Mouse (Mus musculus) myocyte (in vitro differentiated cells): ENCODE measurements around the gene Olfr955. TPM values are rescaled to one million over a fixed set of nuclear protein-coding genes. Genes with fewer than 3 reads are reported as not detected.

Experiments
- H3K27me3 ChIP-seq: one replicate; pipeline ENCODE4 v1.6.1; 2011; ENCODE audit not compliant: control insufficient read depth, insufficient read depth, insufficient read length
- H3K36me3 ChIP-seq: one replicate; pipeline ENCODE4 v1.6.1; 2011; ENCODE audit not compliant: control insufficient read depth, insufficient read depth
- H3K4me2 ChIP-seq: one replicate; pipeline ENCODE4 v1.6.1; 2011; ENCODE audit warnings: low read depth, control low read depth
- H3K4me3 ChIP-seq: one replicate; pipeline ENCODE4 v1.5.1; 2011; ENCODE audit warnings: mild to moderate bottlenecking, control low read depth, moderate library complexity
- H3K79me2 ChIP-seq: one replicate; pipeline ENCODE4 v1.6.1; 2011; ENCODE audit not compliant: control insufficient read depth, insufficient read depth
- H3ac ChIP-seq: one replicate; pipeline ENCODE4 v1.6.1; 2011; ENCODE audit not compliant: control insufficient read depth, insufficient read length
- CEBPB ChIP-seq: IDR thresholded peaks from 2 replicates; pipeline ENCODE4 v1.6.1; 2011; ENCODE audit warnings: mild to moderate bottlenecking, moderate library complexity; ENCODE audit not compliant: poor library complexity, insufficient read depth, severe bottlenecking
- E2F4 ChIP-seq: IDR thresholded peaks from one replicate; pipeline ENCODE4 v1.6.1; 2011; ENCODE audit warnings: mild to moderate bottlenecking, control low read depth, moderate library complexity; ENCODE audit not compliant: insufficient read depth
- MAX ChIP-seq: IDR thresholded peaks from one replicate; pipeline ENCODE4 v1.6.1; 2011; ENCODE audit warnings: low read depth, mild to moderate bottlenecking, control low read depth
- MYOD1 ChIP-seq, 3 experiments: IDR thresholded peaks; one replicate each; pipeline ENCODE4 v1.6.1; 2011; ENCODE audit warnings: control low read depth in 2 of 3, low read depth in 2 of 3, mild to moderate bottlenecking in 2 of 3, moderate library complexity in 1 of 3; ENCODE audit not compliant: insufficient read length in 2 of 3, control insufficient read depth in 1 of 3
- MYOG ChIP-seq, 3 experiments: IDR thresholded peaks; one replicate each; pipeline ENCODE4 v1.6.1; 2011; ENCODE audit warnings: control low read depth in 2 of 3, low read depth in 2 of 3, mild to moderate bottlenecking in 2 of 3; ENCODE audit not compliant: insufficient read length in 2 of 3, control insufficient read depth in 1 of 3, insufficient read depth in 1 of 3
- POLR2A ChIP-seq: IDR thresholded peaks from one replicate; pipeline ENCODE4 v1.6.1; 2011; ENCODE audit warnings: low read depth, mild to moderate bottlenecking, control low read depth, moderate library complexity; ENCODE audit not compliant: insufficient read length
- POLR2AphosphoS2 ChIP-seq: IDR thresholded peaks from one replicate; pipeline ENCODE4 v1.6.1; 2011; ENCODE audit warnings: low read depth, control low read depth; ENCODE audit not compliant: insufficient read length
- REST ChIP-seq: IDR thresholded peaks from one replicate; pipeline ENCODE4 v1.6.1; 2011; ENCODE audit warnings: mild to moderate bottlenecking, control low read depth, moderate library complexity; ENCODE audit not compliant: insufficient read depth, insufficient read length
- SRF ChIP-seq: IDR thresholded peaks from one replicate; pipeline ENCODE4 v1.6.1; 2011; ENCODE audit warnings: low read depth; ENCODE audit not compliant: control insufficient read depth, insufficient read length
- TCF12 ChIP-seq: IDR thresholded peaks from one replicate; pipeline ENCODE4 v1.6.1; 2011; ENCODE audit warnings: mild to moderate bottlenecking, control low read depth; ENCODE audit not compliant: poor library complexity, insufficient read depth, severe bottlenecking
- TCF3 ChIP-seq: IDR thresholded peaks from one replicate; pipeline ENCODE4 v1.6.1; 2011; ENCODE audit warnings: low read depth, control low read depth; ENCODE audit not compliant: insufficient read length
- USF1 ChIP-seq: IDR thresholded peaks from one replicate; pipeline ENCODE4 v1.6.1; 2011; ENCODE audit warnings: low read depth, mild to moderate bottlenecking, control low read depth, moderate library complexity
- polyA plus RNA-seq: library from polyadenylated mRNA; unstranded; fragments of >200 nt; fragmentation: generic; extraction: Trizol; gene quantifications from one replicate; pipeline ENCODE4 v1.2.1, GENCODE M21; 2012; ENCODE audit warnings: missing spikeins

Gene Olfr955
- polyA plus RNA-seq, 1 experiment = not detected

DNA sequence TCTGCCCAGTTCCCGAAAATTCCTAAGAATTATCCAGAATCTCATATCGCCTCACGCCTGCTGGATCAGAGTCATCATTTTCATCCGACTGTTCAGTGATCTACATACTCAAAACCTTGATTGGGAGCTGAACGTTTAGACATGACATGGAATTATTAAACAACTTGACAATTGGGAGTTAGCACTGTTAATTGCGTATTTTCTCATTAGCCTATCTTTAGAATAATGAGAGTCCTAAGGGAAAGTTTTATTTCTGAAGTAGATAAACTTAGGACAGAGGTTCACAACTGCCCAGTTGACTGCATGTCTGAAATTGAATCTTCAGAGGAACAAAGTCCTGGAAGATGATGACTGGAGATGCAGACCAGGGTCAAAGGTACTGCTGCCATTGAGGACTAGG lies 15.3 kb downstream of the Olfr955 start, which contains the start of gene Olfr954:
Gene Olfr954 (plus strand): TSS at position 301 of the 400 bp plus-strand sequence.
- no peak within 1 kb of the TSS for H3K4me3 ChIP-seq
- TF ChIP-seq POLR2A = no peak
- no peak for TF ChIP-seq POLR2AphosphoS2
- no peak for TF ChIP-seq MYOG (IDR thresholded peaks at IDR 0.05; ENCODE audit: control insufficient read depth in 1 of 3, insufficient read depth in 1 of 3, insufficient read length in 2 of 3, low read depth in 2 of 3)
- no peak for TF ChIP-seq CEBPB
- no peak for TF ChIP-seq TCF12
- TF ChIP-seq E2F4 = no peak
- no peak for TF ChIP-seq MYOD1 (IDR thresholded peaks at IDR 0.05; ENCODE audit: control insufficient read depth in 1 of 3, insufficient read length in 2 of 3, low read depth in 2 of 3)
- no peak for TF ChIP-seq REST
- no peak for TF ChIP-seq TCF3
- no peak for TF ChIP-seq SRF
- no peak for TF ChIP-seq USF1
- no peak for TF ChIP-seq MAX
- H3K79me2 ChIP-seq = no peaks in the 10 kb centered on the region
- no peak within 1 kb of the TSS for H3ac ChIP-seq
- H3K27me3 ChIP-seq = no peaks in the 10 kb centered on the region
- no peaks in the 10 kb centered on the region for H3K36me3 ChIP-seq
- H3K4me2 ChIP-seq = no peak within 1 kb of the TSS

DNA sequence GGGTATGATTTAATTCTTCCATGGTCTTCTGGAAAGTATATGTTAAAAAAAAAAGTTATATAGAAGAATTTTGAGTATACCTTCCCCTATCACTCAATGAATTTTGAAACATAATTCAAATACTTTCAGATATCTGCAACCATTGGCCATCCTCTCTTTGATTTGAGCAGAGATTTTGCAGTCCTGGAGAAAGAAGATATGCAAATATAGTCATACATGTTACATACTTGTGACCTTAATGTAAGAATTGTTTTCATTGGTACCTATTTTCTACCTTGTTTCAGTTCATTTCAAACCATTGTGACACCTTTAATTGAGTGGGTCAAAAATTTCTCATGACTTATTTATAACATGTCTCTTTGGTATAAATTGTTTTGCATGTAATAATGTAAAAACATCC lies 44.7 kb downstream of the Olfr955 start, which contains the start of gene Olfr952:
Gene Olfr952 (minus strand): TSS at position 101 of the 400 bp plus-strand sequence.
- no peak within 1 kb of the TSS for H3ac ChIP-seq
- no peak within 1 kb of the TSS for H3K4me2 ChIP-seq
- H3K79me2 ChIP-seq = no peaks in the 10 kb centered on the region
- no peaks in the 10 kb centered on the region for H3K36me3 ChIP-seq
- TF ChIP-seq SRF (no peak), USF1 (no peak), POLR2AphosphoS2 (no peak), TCF3 (no peak), E2F4 (no peak), TCF12 (no peak), MYOD1 (IDR thresholded peaks at IDR 0.05; ENCODE audit: control insufficient read depth in 1 of 3, insufficient read length in 2 of 3, low read depth in 2 of 3) (no peak), POLR2A (no peak), MYOG (IDR thresholded peaks at IDR 0.05; ENCODE audit: control insufficient read depth in 1 of 3, insufficient read depth in 1 of 3, insufficient read length in 2 of 3, low read depth in 2 of 3) (no peak), REST (no peak), MAX (no peak), CEBPB (no peak)
- no peak within 1 kb of the TSS for H3K4me3 ChIP-seq
- H3K27me3 ChIP-seq = no peaks in the 10 kb centered on the region

Other genes starting within 250 kb of the Olfr955 start
- not detected for gene Olfr1537, start 221.9 kb downstream of the Olfr955 start, polyA plus RNA-seq
- gene Olfr945, start 195.1 kb downstream of the Olfr955 start, polyA plus RNA-seq = not detected
- gene Olfr948, start 145.9 kb downstream of the Olfr955 start, polyA plus RNA-seq = not detected
- not detected for gene Olfr951, start 84.5 kb downstream of the Olfr955 start, polyA plus RNA-seq
- not detected for gene Olfr952, start 44.8 kb downstream of the Olfr955 start, polyA plus RNA-seq
- gene Olfr954, start 15.2 kb downstream of the Olfr955 start, polyA plus RNA-seq = not detected
- not detected for gene Olfr44, start 22.1 kb upstream of the Olfr955 start, polyA plus RNA-seq
- not detected for gene Olfr957, start 43.9 kb upstream of the Olfr955 start, polyA plus RNA-seq
- not detected for gene Olfr958, start 82.1 kb upstream of the Olfr955 start, polyA plus RNA-seq
- gene Olfr959, start 103.6 kb upstream of the Olfr955 start, polyA plus RNA-seq = not detected
- 0.01 TPM for gene AW551984, start 132.5 kb upstream of the Olfr955 start, polyA plus RNA-seq
- gene Olfr148, start 138.7 kb upstream of the Olfr955 start, polyA plus RNA-seq = not detected
- not detected for gene Olfr960, start 149.4 kb upstream of the Olfr955 start, polyA plus RNA-seq
- not detected for gene Olfr961, start 173.1 kb upstream of the Olfr955 start, polyA plus RNA-seq
- gene Olfr963, start 195.3 kb upstream of the Olfr955 start, polyA plus RNA-seq = not detected
- gene Olfr149, start 235.2 kb upstream of the Olfr955 start, polyA plus RNA-seq = 0.02 TPM
- not detected for gene Olfr965, start 239.4 kb upstream of the Olfr955 start, polyA plus RNA-seq